Mouse (Mus musculus) midbrain, embryonic 16.5 days (tissue): Measurements from ENCODE around the gene Arl15. TPM values are rescaled to one million over a fixed set of nuclear protein-coding genes. Genes with fewer than 3 reads are reported as not detected.

Experiments
- ATAC-seq: fragments of 200-750 bp; cut with Nextera tagmentation; 2 replicates; pipeline ENCODE4 v1.8.0; 2017; ENCODE audit warnings: moderate TSS enrichment
- H3K27ac ChIP-seq: fragments of 300-500 bp; sonication (generic); 2 replicates; pipeline ENCODE4 v1.5.1; 2014; ENCODE audit warnings: mild to moderate bottlenecking, low read length, mixed read lengths
- H3K27me3 ChIP-seq: fragments of 300-500 bp; sonication (generic); 2 replicates; pipeline ENCODE4 v1.6.1; 2014; ENCODE audit warnings: low read depth, low read length, mixed read lengths; ENCODE audit not compliant: control insufficient read depth, insufficient read depth
- H3K36me3 ChIP-seq: fragments of 300-500 bp; sonication (generic); 2 replicates; pipeline ENCODE4 v1.6.1; 2014; ENCODE audit warnings: mild to moderate bottlenecking, low read length, moderate library complexity, mixed read lengths; ENCODE audit not compliant: control insufficient read depth, insufficient read depth
- H3K4me1 ChIP-seq: fragments of 300-500 bp; sonication (generic); 2 replicates; pipeline ENCODE4 v1.6.1; 2014; ENCODE audit warnings: mild to moderate bottlenecking, low read length, mixed read lengths; ENCODE audit not compliant: control insufficient read depth, insufficient read depth
- H3K4me2 ChIP-seq: fragments of 300-500 bp; sonication (generic); 2 replicates; pipeline ENCODE4 v1.6.1; 2014; ENCODE audit warnings: mild to moderate bottlenecking, low read length, mixed read lengths
- H3K4me3 ChIP-seq: fragments of 300-500 bp; sonication (generic); 2 replicates; pipeline ENCODE4 v1.5.1; 2014; ENCODE audit warnings: low read depth, mild to moderate bottlenecking, low read length, moderate library complexity, mixed read lengths
- H3K9ac ChIP-seq: fragments of 300-500 bp; sonication (generic); 2 replicates; pipeline ENCODE4 v1.6.1; 2014; ENCODE audit warnings: low read depth, low read length, mixed read lengths
- H3K9me3 ChIP-seq: fragments of 300-500 bp; sonication (generic); replicated peaks from 2 replicates; pipeline ENCODE4 v1.6.1; 2014; ENCODE audit warnings: mild to moderate bottlenecking, low read length, mixed read lengths; ENCODE audit not compliant: control insufficient read depth, poor library complexity, severe bottlenecking
- WGBS: fragments of 180-500 bp; shearing (Covaris S2); extraction: QIAGEN DNeasy Blood & Tissue Kit; methylation state at CpG from one replicate; pipeline ENCODE4 v1.1.7; 2014; 5-methylcytosine and 5-hydroxymethylcytosine counted together
- polyA plus RNA-seq: library from polyadenylated mRNA; unstranded; fragments of >200 nt; fragmentation: Nextera tagmentation; extraction: Ambion mirVana; gene quantifications from 2 replicates; pipeline ENCODE4 v1.2.1, GENCODE M21; 2015

Arl15 gene
- polyA plus RNA-seq, 1 experiment from 2014 or later = 17.4 TPM

DNA sequence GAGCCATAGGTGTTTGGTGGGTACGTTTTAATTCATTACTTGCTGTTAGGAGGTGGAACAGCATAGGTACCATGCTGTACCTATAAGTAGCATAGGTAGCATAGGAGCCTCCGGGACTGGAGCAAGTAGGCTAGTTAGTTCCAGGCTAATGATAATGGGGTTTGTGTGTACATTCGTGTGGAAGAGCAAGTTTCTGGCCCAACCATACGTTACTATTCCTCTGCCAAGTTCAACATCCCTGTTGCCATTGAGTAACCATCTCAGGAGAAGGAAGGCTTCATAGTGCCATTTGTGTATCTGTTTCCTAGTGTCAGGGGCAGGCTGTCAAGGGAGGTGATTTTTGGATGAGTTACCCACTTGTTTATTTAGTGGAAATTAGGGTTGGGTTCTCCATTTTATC is 141.4 kb downstream of the Arl15 start:
- Histone ChIP-seq H3K36me3 (no peaks in the 10 kb centered on the region), H3K27ac (no peak overlapping the region), H3K4me3 (no peak overlapping the region), H3K9ac (no peak overlapping the region), H3K4me2 (no peak overlapping the region), H3K27me3 (no peaks in the 10 kb centered on the region), H3K9me3 (no peaks in the 10 kb centered on the region), H3K4me1 (no peaks in the 10 kb centered on the region)
- WGBS = 93% methylated on average over 4 of the region's 4 CpGs
- no peak for ATAC-seq

DNA sequence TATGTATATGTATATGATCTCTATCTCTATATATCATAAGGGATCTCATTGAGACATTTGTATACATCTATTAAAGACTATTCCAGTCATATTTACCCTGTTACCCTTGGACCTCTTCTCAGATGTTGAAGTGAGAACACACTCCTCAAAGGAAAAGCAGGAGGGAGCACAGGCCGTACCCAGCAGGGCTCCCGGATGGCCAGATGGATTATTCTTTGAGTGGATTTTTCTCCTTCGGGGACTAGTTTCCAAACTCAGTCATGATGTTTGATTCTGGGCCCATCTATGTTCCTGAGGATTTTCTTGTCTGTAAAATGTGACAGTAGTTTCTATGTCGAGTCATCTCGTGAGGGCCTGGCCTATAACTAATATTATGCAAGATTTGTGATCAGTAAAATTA is 142.9 kb downstream of the Arl15 start:
- Histone ChIP-seq H3K27me3 (no peaks in the 10 kb centered on the region), H3K4me1 (no peaks in the 10 kb centered on the region), H3K4me3 (no peak overlapping the region), H3K4me2 (no peak overlapping the region), H3K36me3 (no peaks in the 10 kb centered on the region), H3K9ac (no peak overlapping the region), H3K27ac (no peak overlapping the region), H3K9me3 (no peaks in the 10 kb centered on the region)
- ATAC-seq = no peak
- 91% methylated on average over 5 of the region's 5 CpGs for WGBS

DNA sequence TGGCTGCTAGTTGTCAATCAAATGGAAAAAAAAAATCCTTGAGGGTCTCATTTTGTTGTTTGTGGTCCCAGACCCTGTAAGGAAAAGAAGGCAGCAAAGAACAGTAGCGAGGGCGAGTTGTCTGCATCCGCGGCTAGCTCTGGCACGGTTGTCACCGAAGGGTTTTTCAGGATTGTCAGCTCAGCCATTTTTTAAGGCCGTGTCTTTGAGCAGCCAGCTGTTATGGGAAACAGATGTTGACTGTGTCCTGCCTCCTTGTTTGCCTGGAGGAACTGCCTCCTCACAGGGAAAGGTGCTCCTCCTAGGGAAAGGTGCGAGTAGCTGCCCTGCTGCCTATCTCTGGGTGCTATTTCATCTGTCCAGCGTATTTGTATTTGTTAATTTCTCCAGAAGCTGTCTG is 144.3 kb downstream of the Arl15 start:
- Histone ChIP-seq H3K27ac (no peak overlapping the region), H3K9ac (no peak overlapping the region), H3K27me3 (no peaks in the 10 kb centered on the region), H3K4me2 (no peak overlapping the region), H3K4me3 (no peak overlapping the region), H3K9me3 (no peaks in the 10 kb centered on the region), H3K4me1 (no peaks in the 10 kb centered on the region), H3K36me3 (no peaks in the 10 kb centered on the region)
- 93% methylated on average over 9 of the region's 9 CpGs for WGBS
- no peak for ATAC-seq

DNA sequence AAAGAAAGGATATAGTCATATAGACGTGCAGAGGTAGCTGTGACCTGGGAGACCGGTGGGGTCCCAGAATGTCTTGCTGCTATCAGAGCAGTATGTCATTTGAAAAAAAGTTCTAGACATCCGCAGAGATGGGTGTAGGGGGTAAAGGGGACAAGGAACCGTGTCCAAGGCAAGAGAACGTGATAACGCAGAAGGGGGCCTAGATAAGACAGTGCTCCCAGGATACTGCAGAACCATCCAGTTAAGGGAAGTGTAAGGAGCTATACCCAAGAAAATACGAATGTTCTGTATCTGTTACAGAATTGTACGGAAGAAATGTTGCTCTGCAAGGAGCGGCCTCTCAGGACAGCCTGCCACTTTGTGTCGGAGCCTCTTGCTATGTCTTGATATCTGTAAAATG is 144.8 kb downstream of the Arl15 start:
- WGBS = 93% methylated on average over 10 of the region's 10 CpGs
- Histone ChIP-seq H3K4me1 (no peaks in the 10 kb centered on the region), H3K27me3 (no peaks in the 10 kb centered on the region), H3K4me3 (no peak overlapping the region), H3K9me3 (no peaks in the 10 kb centered on the region), H3K9ac (no peak overlapping the region), H3K36me3 (no peaks in the 10 kb centered on the region), H3K27ac (no peak overlapping the region), H3K4me2 (no peak overlapping the region)
- no peak for ATAC-seq

DNA sequence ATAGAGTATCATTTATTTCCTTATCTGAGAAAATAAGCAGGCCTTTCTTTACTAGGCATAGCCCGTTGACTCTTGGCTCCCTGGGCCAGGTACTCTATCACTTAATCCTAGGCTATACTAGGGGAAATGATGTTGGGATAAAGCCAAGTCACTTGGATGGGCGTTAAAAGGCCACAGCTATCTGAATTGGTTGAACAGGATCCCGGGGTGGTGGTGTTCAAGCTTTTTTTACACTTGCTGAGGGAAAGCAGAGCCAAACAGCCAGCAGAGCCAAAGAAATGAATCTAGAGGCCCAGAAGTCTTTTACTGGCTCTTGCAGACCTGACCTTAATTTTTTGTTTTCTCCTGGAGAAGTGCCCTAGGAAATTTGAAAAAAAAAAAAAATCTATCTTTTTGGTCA is 145.4 kb downstream of the Arl15 start:
- no peaks in the 10 kb centered on the region for H3K9me3 ChIP-seq
- no peak overlapping the region for H3K9ac ChIP-seq
- no peaks in the 10 kb centered on the region for H3K36me3 ChIP-seq
- ATAC-seq = no peak
- H3K27me3 ChIP-seq = no peaks in the 10 kb centered on the region
- H3K27ac ChIP-seq = no peak overlapping the region
- H3K4me1 ChIP-seq = no peaks in the 10 kb centered on the region
- WGBS = 73% methylated on average over 3 of the region's 3 CpGs
- H3K4me2 ChIP-seq = no peak overlapping the region
- H3K4me3 ChIP-seq = no peak overlapping the region

DNA sequence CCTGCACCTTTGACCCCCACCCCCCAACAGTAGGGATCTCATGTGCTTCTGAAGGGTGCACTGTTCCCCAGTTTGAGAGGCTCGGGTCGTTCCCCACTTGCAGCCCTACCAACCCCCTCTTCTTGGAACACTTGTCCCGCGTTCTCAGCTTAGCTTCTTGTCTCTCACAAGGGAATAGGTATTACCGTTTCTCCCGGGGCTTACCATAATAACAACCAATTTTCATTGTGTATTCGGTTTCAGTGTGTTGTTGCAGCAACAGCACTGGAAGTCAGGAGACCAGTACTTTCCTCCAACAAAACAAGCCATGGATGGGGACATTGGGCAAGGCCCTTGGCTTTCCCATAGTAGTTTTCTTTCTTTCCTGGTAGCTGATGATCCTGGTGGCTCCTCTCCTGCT is 145.8 kb downstream of the Arl15 start:
- Histone ChIP-seq H3K27ac (no peak overlapping the region), H3K9me3 (no peaks in the 10 kb centered on the region), H3K36me3 (no peaks in the 10 kb centered on the region), H3K4me1 (no peaks in the 10 kb centered on the region), H3K4me3 (no peak overlapping the region), H3K27me3 (no peaks in the 10 kb centered on the region), H3K4me2 (no peak overlapping the region), H3K9ac (no peak overlapping the region)
- WGBS = 88% methylated on average over 7 of the region's 7 CpGs
- no peak for ATAC-seq

DNA sequence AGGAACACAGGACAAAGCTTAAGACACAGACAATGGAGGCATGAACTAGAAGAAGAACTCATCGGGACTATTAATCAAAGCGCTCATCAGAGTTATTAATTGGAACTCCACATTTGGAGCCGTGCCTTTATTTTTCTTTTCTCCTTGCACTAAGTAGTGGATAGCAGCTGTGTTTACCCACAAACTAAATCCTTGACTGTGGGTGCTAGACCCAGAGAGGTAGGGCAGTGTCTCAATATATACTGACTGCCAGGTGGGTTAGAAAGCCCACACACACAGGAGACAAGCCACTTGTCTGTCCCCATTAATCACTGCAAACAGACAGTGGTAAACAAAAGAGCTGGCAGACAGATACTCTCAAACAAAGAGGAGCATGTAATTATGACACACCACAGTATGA is 147.6 kb downstream of the Arl15 start:
- H3K9ac ChIP-seq = no peak overlapping the region
- H3K4me2 ChIP-seq = no peak overlapping the region
- 79% methylated on average over 3 of the region's 3 CpGs for whole genome bisulfite sequencing
- no peaks in the 10 kb centered on the region for H3K9me3 ChIP-seq
- no peak overlapping the region for H3K4me3 ChIP-seq
- no peak overlapping the region for H3K27ac ChIP-seq
- H3K36me3 ChIP-seq = no peaks in the 10 kb centered on the region
- ATAC-seq = no peak
- no peaks in the 10 kb centered on the region for H3K4me1 ChIP-seq
- H3K27me3 ChIP-seq = no peaks in the 10 kb centered on the region

DNA sequence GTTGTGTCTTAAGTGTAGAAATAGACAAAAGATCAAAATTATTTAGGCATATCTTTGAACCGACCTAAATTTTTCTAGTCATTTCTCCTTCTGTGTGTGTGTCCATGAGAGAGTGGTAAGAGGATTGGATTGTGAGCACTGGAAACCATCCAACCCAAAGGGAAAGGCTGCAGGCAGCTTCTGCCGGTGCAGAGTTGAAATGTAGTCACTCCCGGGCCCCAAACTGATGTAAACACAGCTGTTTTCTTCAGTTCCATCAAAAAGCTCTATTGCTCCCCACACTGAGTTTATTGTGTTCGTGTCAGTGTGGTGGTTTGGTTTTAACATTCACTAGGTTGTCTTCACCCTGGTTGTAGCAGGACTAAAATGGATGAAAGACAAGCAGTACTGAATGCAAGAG is 153.2 kb downstream of the Arl15 start:
- no peaks in the 10 kb centered on the region for H3K36me3 ChIP-seq
- no peaks in the 10 kb centered on the region for H3K4me1 ChIP-seq
- WGBS = 65% methylated on average over 4 of the region's 4 CpGs
- H3K4me3 ChIP-seq = no peak overlapping the region
- ATAC-seq = no peak
- no peak overlapping the region for H3K27ac ChIP-seq
- H3K27me3 ChIP-seq = no peaks in the 10 kb centered on the region
- H3K9me3 ChIP-seq = no peaks in the 10 kb centered on the region
- no peak overlapping the region for H3K4me2 ChIP-seq
- no peak overlapping the region for H3K9ac ChIP-seq

DNA sequence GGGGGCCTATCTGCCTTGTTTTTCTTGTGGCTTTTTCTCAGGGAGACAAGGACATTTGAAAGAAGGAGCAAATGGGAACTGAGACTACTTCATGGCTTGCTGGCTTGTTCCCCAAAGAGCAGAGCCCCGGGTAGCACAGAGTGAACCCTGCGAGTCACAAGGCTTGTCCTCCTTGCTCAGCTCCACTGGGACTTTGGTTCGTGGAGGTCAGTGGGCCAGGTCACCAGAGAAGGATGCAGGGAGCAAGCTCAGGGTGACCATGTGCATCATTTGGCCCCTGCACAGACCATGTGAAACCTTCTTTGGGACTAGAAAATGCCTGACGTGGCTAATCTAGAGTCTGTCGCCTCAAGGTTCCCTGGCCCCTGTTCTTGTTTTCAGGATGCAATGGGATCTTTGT is 155.4 kb downstream of the Arl15 start:
- 77% methylated on average over 5 of the region's 5 CpGs for WGBS
- Histone ChIP-seq H3K9ac (no peak overlapping the region), H3K36me3 (no peaks in the 10 kb centered on the region), H3K27me3 (no peaks in the 10 kb centered on the region), H3K4me2 (no peak overlapping the region), H3K9me3 (no peaks in the 10 kb centered on the region), H3K4me1 (no peaks in the 10 kb centered on the region), H3K27ac (no peak overlapping the region), H3K4me3 (no peak overlapping the region)
- no peak for ATAC-seq

DNA sequence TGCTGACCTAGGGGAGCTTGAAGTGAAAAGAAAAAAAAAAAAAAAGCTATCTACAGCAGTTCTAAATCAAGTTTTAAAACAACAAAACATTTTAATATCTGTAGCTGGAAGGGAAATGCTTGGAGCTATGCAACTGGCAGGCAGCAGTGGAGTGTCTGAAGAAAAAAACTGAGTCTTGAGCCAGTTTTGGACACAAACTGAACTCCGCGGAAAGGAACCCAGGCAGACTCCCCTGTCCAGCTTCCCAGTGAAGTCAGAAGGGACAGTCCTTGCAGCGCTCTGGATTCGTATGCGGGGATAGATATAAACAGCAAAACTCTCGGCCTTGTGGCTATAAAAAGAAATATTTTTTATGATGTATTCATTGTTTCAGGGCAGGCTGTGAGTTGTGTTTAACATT is 155.8 kb downstream of the Arl15 start:
- 86% methylated on average over 6 of the region's 6 CpGs for WGBS
- no peak overlapping the region for H3K4me2 ChIP-seq
- no peak overlapping the region for H3K9ac ChIP-seq
- H3K9me3 ChIP-seq = no peaks in the 10 kb centered on the region
- no peaks in the 10 kb centered on the region for H3K36me3 ChIP-seq
- H3K4me3 ChIP-seq = no peak overlapping the region
- no peak overlapping the region for H3K27ac ChIP-seq
- ATAC-seq = no peak
- no peaks in the 10 kb centered on the region for H3K27me3 ChIP-seq
- H3K4me1 ChIP-seq = no peaks in the 10 kb centered on the region
